Comparison of ENCODE assay signal across 14 mouse cellular contexts in the genomic region with DNA sequence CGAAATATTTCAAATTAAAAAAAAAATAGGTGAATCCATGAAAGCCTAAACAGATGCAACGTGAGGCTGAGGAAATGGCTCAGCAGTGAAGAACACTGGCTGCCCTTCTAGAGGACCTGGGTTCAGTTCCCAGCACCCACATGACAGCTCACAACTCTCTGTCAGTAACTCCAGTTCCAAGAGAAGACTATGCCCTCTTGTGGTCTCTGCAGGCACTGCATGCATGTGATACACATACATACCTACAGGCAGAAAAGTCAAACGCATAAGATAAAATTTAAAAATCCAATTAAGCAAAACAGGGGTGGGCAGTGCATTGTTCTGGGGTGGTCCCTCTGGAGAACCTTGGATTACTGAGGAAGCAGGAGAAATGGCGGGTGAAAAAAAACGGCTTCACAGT.
DNase-seq lines count a peak whose midpoint lies in the region; ATAC-seq and TF ChIP-seq lines count a peak whose summit lies in the region.
"Had no signal": no experiment of that assay in that cellular context is flagged by ENCODE, and none has a peak within 500 bp of the region (broad histone marks: within the 10 kb centered on the region; RNA-seq: fewer than 3 reads in every experiment).

No protein-coding gene starts in this region.

- no peak overlapping the region for H3K4me2 ChIP-seq in forebrain, postnatal 0 days (ENCODE audit: low read depth)
- no peak overlapping the region for H3K4me2 ChIP-seq in forebrain, embryonic 14.5 days (ENCODE audit: low read length)
- H3K4me2 ChIP-seq in lung, postnatal 0 days (replicated peaks; ENCODE audit: low read depth, low read length), result no peak overlapping the region
- H3K4me2 ChIP-seq: heart, embryonic 13.5 days had no signal

- ATAC-seq in forebrain, postnatal 0 days, result no peak
- ATAC-seq in forebrain, embryonic 14.5 days, result no peak
- ATAC-seq in lung, postnatal 0 days, result no peak
- ATAC-seq: hindbrain, embryonic 16.5 days had no signal

- no peaks in the 10 kb centered on the region for H3K9me3 ChIP-seq in forebrain, postnatal 0 days (ENCODE audit: low read length)
- no peaks in the 10 kb centered on the region for H3K9me3 ChIP-seq in forebrain, embryonic 14.5 days (replicated peaks; ENCODE audit: control insufficient read depth, low read length)
- no peaks in the 10 kb centered on the region for H3K9me3 ChIP-seq in lung, postnatal 0 days (ENCODE audit: low read length)

- no peak overlapping the region for H3K9ac ChIP-seq in forebrain, postnatal 0 days
- H3K9ac ChIP-seq in forebrain, embryonic 14.5 days (ENCODE audit: low read length), result no peak overlapping the region
- no peak overlapping the region for H3K9ac ChIP-seq in lung, postnatal 0 days (replicated peaks; ENCODE audit: low read depth)
- H3K9ac ChIP-seq: heart, embryonic 13.5 days had no signal

- H3K27ac ChIP-seq in forebrain, postnatal 0 days (ENCODE audit: low read depth, low read length), result no peak overlapping the region
- no peak overlapping the region for H3K27ac ChIP-seq in forebrain, embryonic 14.5 days (ENCODE audit: low read depth, low read length)
- no peak overlapping the region for H3K27ac ChIP-seq in lung, postnatal 0 days (ENCODE audit: low read length)
- H3K27ac ChIP-seq: heart, embryonic 13.5 days had no signal

- no peak for TF ChIP-seq POLR2A in lung, adult 2 months (IDR thresholded peaks at IDR 0.05; ENCODE audit: borderline replicate concordance, extremely low read depth, low read depth, low read length)

- H3K4me3 ChIP-seq in forebrain, postnatal 0 days (ENCODE audit: low read depth, low read length), result no peak overlapping the region
- no peak overlapping the region for H3K4me3 ChIP-seq in forebrain, embryonic 14.5 days (ENCODE audit: low read depth, low read length)
- no peak overlapping the region for H3K4me3 ChIP-seq in lung, postnatal 0 days (ENCODE audit: low read depth, low read length)
- H3K4me3 ChIP-seq in lung, adult 2 months (replicated peaks; ENCODE audit: extremely low read depth, low read depth, low read length), result no peak overlapping the region
- H3K4me3 ChIP-seq: heart, embryonic 13.5 days had no signal

- no peak for DNase-seq in forebrain, postnatal 0 days
- no peak for DNase-seq in forebrain, embryonic 14.5 days (ENCODE audit: low spot score)
- no peak for DNase-seq in lung, postnatal 0 days (ENCODE audit: low spot score)
- DNase-seq in lung, adult 2 months, result no peak
- peak; percentile 39 for DNase-seq in NIH3T3 (ENCODE audit: low read depth)
- peak; percentile 35 for DNase-seq in thymus, postnatal 0 days (ENCODE audit: low spot score)
- no peak for DNase-seq in gastrocnemius, postnatal 25 days
- DNase-seq in ovary, postnatal 36 days (ENCODE audit: low spot score), result no peak
- DNase-seq: adrenal gland, postnatal 10 days; cerebellum, adult 9-11 months; kidney, postnatal 25 days; right cerebral cortex, postnatal 25 days had no signal

- H3K36me3 ChIP-seq in forebrain, postnatal 0 days (ENCODE audit: insufficient read depth), result no peaks in the 10 kb centered on the region
- H3K36me3 ChIP-seq in forebrain, embryonic 14.5 days (ENCODE audit: control insufficient read depth, insufficient read depth, low read length), result 0 out of 2 replicates have a peak, but pooled peaks cover 5% of the 10 kb centered on the region
- H3K36me3 ChIP-seq in lung, postnatal 0 days (ENCODE audit: insufficient read depth, low read length), result 0 out of 2 replicates have a peak, but pooled peaks cover 4% of the 10 kb centered on the region

- peak; percentile 52 for TF ChIP-seq CTCF in forebrain, postnatal 0 days (IDR thresholded peaks at IDR 0.05; ENCODE audit: low read depth)
- TF ChIP-seq CTCF in lung, postnatal 0 days (IDR thresholded peaks at IDR 0.05), result peak; percentile 57
- no peak for TF ChIP-seq CTCF in lung, adult 2 months (IDR thresholded peaks at IDR 0.05; ENCODE audit: insufficient read depth, low read length)

- TF ChIP-seq EP300 in lung, postnatal 0 days (IDR thresholded peaks at IDR 0.05), result no peak

- H3K4me1 ChIP-seq in forebrain, postnatal 0 days (ENCODE audit: insufficient read depth), result peaks cover 7% of the 10 kb centered on the region; the same call in 1 of the 2 replicates
- H3K4me1 ChIP-seq in forebrain, embryonic 14.5 days (ENCODE audit: control insufficient read depth, insufficient read depth, low read length), result peaks cover 9% of the 10 kb centered on the region
- H3K4me1 ChIP-seq in lung, postnatal 0 days (ENCODE audit: insufficient read depth, low read depth, low read length), result peaks cover 22% of the 10 kb centered on the region; the same call in 1 of the 2 replicates
- peaks cover 16% of the 10 kb centered on the region for H3K4me1 ChIP-seq in lung, adult 2 months (ENCODE audit: control insufficient read depth, insufficient read depth, low read length)

- no peaks in the 10 kb centered on the region for H3K27me3 ChIP-seq in forebrain, postnatal 0 days (ENCODE audit: insufficient read depth, low read length)
- H3K27me3 ChIP-seq in forebrain, embryonic 14.5 days (replicated peaks; ENCODE audit: control insufficient read depth, insufficient read depth, low read length), result no peaks in the 10 kb centered on the region
- H3K27me3 ChIP-seq in lung, postnatal 0 days (replicated peaks; ENCODE audit: insufficient read depth, low read length), result no peaks in the 10 kb centered on the region

- 96% methylated on average over 5 of the region's 5 CpGs for WGBS in forebrain, postnatal 0 days
- WGBS in forebrain, embryonic 14.5 days, result 95% methylated on average over 5 of the region's 5 CpGs
- WGBS in lung, postnatal 0 days, result 96% methylated on average over 5 of the region's 5 CpGs
- WGBS in lung, adult 2 months, result 95% methylated on average over 5 of the region's 5 CpGs

Comparison
In these comparisons a context has a peak if more than half of its experiments do, and no peak if none do; other contexts are left out.
1. DNase-seq: peak in NIH3T3 (single experiment) and thymus, postnatal 0 days (single experiment); none in forebrain, postnatal 0 days (single experiment), forebrain, embryonic 14.5 days (single experiment), lung, postnatal 0 days (single experiment), lung, adult 2 months (single experiment), gastrocnemius, postnatal 25 days (single experiment) and ovary, postnatal 36 days (single experiment).